Mouse (Mus musculus) monocyte, adult 2 months (primary cell): ENCODE measurements around the gene Grin1.

Experiments
- DNase-seq, 2 experiments: peaks; one replicate each; pipeline ENCODE4 v3.0.0; 2022; ENCODE audit warnings: low spot score in 2 of 2, low read depth in 1 of 2

The Grin1 gene

DNA sequence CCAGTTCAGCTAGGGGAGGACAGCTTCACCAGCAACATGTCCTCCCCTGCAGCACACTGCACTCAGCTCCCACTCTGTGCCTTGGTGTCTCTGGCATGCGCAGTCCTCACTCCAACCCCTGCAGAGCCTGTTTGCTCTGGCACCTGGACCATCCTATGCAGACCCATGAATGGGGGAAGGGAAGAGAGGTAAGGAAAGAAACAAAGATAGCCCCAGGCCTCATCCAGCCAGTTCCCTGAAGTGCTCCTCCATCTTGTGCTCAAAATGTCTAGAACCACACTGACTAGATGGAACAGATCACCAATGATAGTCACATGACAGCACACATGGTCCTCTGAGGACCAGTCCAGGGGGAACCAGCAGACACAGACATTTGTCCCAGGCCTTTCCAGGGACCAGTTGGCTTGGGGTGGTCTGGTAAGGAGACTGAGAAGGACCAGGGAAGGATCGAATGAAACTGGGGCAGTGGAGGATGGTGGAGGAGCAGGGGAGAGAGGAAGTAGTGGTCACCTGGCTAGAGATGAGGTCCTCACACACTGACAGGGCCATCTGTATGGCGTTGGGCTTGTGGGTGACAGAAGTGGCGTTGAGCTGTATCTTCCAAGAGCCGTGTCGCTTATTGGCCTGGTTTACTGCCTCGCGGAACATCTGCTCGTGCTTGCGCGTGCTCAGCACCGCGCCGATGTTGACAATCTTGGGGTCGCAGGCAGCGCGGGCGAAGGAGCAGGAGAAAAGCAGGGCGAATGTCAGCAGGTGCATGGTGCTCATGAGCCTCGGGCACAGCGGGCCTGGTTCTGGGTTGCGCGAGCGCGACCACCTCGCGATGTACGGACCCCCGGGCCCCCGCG lies 644 bp downstream of the Grin1 start:
- no peak for DNase-seq

DNA sequence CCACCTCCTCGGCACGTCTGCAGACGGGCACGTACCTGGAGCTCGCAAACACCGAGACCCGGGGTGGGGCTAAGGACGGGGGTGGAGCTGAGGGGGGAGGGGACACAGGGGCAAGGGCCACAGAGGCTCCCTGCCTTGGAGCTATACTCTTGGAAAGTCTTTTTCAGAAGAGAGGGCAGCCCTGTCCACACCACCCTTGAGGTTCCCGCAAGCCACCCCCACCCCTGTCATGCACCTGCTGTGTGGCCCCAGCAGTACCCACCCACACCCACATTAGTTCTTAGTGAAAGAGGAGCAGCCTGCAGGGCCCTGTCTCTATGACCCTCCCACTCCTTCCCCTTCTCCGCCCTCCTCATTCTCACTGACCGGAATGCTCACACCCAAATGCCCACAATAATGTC lies 7.5 kb downstream of the Grin1 start:
- no peak for DNase-seq

DNA sequence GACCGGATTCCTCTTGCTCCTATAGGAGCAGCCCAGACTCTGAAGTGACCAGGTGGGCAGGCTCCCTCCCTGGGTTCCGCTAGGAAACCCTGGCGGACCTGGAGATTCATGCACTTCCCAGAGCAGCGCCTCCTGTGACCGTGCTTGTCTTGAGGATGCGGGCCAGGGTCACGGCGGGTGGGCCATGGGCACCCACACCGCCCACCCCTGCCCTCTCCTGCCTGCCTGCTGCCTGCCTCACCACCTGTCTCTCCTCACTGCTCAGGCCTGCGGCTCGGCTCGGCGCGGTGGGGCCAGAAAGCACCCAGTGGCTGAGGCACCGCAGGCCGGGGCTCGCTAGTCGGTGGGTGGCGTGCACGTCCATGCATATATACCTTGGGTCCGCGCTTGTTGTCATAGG lies 8.0 kb downstream of the Grin1 start:
- no peak for DNase-seq

DNA sequence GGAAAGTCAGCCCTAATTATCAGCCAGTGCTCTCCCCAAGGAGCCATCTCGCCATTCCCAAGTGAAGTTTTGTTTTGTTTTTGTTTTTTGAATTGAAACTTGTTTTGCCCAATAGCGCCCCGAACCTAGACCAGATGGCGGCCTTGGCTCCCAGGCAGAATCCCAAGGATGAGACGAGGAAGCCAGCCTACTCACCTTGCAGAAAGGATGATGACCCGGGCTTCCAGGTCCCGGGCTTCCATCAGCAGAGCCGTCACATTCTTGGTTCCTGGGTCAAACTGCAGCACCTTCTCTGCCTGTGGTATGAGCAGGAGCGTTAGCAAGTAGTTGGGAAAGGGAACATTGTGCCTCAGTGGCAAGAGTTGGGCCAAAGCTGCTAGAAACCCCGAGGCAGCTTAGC lies 8.8 kb downstream of the Grin1 start:
- no peak for DNase-seq

DNA sequence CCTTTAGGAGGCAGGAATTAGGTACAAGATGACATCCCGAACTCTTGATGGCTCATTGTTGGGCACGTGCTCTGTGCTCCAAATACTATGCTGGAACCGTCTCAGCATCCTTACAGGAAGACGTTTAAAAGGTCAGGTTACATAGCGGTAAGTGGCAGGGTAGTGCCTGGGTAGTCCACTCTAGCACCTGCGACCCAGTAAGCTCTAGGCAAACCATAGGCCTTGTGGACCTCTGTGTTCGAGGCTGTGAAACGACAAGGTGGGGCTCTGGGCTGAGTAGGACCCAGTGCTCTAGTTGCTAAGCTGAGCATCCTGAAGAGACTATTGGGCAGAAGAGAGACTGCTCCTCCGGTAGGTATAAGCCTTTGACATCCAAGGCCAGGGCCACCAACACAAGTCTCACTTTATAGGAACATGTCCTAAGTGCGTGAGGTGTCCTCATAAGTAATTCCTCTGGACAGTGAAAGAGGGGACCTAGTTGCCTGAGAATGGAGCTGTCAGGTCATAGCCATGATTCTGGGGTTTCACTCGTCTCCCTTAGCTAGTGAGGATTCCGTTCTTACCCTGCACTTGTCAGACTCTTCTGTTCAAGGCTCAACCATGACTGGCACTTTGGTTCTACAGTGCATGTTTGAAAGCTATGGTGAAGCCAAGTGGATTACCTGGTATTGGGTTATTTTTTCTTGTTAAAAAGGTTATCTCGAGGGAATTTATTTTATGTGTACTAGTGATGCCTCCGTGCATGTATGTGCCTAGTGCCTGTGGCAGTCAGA lies 13.2 kb downstream of the Grin1 start:
- DNase-seq: no peak

DNA sequence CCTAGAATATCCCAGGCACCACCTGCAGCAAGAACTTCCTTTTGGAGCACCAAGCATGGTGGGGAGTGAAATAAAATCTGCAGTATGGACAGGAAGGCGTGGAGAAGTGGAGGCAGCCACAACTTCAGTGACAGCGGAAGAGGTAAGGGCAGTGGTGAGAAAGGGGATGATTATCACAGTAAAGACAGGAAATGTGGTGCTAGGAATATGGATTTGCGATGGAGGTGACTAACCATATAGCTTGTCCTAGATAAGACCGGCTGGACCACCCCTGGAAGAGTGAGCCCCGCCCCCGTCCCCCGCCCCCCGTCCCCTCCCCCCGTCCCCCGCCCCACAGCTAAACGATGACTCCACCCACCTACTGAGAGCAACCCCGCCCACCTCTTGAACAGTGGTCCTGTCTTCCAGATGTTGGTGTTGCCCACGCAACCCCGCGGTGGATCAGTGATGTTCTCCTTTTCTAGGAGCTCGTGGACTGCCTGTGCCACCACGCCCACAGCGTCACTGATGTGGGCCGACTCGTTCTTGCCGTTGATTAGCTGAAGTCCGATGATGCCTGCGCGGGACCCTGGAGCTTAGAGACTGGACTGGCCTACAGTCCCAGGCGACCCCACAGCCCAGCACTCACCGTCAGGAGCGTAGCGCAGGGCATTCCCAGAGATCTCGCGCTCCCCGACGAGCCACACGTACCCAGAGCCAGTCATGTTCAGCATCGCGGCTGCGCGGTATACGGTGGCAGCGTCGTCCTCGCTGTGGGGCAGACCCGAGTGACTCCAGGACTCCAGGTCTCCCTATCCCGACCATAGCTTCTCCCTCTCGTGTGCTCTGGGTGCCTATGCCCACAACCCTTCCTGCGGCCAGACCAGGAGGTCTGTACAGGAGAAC lies 14.1 kb downstream of the Grin1 start:
- DNase-seq: peak in 1 of 2 experiments; percentile 37

DNA sequence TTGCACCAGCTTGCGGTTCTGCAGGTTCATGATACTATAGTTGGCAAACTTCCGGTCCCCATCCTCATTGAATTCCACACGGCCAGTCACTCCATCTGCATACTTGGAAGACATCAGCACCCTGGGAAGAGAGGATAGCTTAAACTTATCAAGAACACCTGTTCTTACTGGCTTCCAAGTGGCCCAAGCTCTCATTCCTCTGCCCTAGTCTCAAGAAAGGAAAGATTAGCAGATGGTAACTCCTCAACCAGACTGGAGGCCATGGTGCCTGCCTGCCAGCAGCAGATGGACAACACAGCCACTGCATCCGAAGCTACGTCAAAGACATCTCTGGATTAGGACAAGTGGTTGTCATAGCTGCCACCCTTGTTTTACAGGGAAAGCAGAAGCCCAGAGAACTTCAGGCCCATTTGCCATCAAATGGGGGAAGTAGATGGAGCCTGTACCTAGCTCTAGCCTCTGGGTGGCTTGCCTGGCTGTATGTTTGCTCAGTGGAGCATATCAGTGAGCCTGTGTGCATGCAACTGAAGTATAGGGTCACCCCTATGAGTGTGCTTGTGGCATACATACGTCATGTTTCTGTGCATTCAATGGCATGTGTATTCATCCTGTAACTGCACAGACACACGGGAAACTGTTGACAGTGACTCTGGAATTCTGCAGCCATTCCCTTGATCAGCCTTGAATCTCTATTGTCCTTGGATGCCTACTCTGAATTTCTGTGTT lies 14.9 kb downstream of the Grin1 start:
- DNase-seq: no peak

DNA sequence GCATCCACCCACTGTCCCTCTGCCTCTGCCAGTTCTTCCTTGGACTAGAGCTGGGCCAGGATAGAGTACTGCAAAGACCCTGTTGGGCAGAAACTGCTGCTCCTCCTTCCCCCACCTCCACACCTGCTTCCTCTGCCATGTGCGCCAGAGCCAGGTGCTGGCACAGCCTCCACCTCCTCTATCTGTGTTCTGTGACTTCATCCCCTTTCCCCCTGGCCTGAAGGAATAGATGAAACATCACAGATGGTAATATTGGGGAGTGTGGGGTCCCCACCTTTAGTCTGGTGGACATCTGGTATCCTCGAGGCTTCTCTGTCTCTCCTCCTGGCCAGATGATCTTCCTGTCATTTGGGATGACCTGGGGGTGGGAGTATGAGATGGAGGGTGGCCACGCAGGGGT lies 15.5 kb downstream of the Grin1 start:
- no peak for DNase-seq

DNA sequence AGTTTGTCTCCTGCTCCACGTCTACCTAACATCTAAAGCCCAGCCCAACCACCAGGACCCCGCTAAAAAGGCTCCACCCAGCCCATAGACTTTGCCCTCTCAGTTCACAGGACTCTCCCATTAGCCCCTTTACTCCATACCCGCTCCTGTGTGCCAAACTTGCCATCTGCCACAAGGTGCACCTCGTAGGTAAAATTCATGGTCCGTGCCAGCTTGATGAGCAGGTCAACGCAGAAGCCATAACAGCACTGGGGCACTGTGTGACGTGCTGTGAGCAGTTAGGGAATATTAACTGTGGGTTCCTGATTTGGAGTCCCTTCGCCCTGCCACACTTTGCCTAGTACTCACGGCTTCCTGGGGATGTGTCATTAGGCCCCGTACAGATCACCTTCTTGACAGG lies 20.9 kb downstream of the Grin1 start:
- no peak for DNase-seq

DNA sequence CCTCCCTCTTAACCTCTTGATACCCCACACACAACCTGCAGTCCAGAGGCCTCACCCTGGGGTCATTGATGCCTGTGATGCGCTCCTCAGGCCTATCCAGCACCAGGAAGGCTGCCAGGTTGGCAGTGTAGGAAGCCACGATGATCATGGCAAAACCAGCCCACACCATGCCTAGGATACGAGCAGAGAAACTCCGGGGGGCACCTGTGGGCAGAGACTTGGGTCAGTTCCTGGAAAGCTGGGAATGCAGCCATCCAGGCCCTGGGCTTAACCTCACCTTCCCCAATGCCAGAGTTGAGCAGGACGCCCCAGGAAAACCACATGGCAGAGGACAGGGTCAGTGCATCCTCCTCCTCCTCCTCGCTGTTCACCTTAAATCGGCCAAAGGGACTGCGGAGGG lies 21.9 kb downstream of the Grin1 start:
- no peak for DNase-seq

DNA sequence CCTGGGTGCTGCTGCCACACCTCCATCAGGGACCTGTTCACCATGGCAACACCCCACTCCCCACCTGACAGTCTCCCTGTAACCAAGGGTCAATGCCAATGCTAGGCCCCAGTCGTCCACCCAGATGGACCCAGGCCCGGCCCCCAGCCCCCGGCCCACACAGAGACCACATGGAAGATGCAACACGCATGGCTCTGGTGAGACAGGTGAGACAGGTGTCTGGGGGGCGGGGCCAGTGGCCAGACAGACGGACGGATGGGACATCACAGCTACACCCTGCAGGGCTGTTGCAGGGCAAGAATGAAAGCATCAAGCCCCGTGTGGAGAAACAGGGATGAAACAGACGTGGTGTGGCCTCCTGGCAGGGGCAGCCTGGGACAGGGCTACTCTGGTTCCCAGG lies 25.3 kb downstream of the Grin1 start:
- DNase-seq: no peak

DNA sequence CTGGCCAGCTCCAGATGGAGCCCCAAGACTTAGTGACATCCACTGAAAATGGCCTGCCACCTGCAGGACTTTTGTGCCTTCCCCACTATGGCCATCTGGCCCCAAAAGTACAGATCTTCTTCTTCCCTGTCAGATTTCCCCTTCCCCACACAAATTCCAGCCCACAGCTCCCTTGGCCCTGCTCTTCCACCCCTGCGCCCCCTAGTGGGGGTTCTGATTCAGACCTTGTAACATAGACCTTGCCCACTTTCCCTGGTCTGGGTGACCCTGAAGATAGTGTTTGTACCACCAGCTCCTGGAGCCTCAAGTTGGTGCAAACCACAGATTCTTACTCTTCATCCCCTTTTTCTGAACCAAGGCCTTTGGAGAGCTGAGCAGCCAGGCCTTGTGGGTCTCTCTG lies 26.1 kb downstream of the Grin1 start:
- DNase-seq: peak in 1 of 2 experiments; percentile 57

DNA sequence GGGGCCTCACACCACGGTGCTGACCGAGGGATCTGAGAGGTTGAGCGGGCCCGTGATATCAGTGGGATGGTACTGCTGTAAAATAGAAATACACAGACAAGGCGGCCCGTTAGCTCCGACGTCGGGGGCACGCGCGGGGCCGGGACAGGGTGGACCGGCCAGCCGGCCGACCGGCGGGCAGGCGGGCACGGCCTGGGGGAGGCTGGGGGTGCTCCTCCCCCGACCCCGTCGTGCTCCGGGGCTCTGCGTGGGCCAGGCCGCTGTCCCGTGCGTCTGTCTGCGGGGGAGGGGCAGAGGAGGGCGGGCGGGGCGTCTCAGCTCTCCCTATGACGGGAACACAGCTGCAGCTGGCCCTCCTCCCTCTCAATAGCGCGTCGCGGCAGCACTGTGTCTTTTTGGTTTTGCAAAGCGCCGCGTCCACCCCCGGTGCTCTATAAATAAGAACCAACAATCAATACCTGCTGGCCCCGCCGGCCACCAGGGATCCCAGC lies 26.9 kb downstream of the Grin1 start:
- DNase-seq: no peak

DNA sequence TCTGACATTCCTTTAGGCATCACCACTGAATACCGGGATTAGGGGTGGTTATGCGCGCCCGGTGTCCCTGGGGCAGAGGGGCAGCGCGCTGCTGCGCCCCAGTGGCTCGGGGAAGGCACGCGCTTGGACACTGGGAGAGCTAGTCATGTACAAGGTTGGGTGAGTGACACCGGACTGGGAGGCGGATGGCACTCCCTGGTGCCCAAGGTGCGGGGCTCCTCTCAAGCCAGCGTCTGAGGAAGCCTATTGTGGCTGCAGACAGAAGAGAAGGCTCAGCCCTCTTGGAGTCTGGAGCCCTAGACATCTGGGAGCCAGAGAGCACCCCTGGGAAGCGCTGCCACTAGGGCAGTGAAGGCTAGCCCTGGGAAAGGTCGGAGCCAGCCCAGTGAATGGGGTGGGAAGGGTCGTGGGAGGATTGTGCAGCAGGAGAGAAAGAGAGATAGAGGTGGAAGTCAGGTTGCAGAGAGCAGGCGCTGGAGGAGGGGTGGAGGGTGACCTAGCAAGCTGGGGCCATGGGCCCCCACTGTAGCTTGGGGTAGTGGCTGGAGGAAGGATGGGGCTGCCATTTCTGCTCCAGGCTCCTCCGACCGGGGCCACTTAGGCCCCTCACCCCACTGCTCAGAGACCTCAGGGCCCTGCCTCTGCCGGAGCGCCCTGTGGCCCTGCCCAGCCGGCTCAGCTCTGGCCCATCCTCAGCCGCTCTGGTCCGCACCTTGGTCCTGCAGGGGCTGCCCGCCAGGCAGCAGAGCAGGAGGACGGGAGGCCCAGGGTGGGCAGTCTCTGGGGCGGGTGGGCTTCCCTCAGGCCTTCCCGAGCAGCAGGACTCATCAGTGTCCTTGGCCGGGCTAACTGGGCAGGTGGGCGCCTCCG lies 27.6 kb downstream of the Grin1 start:
- no peak for DNase-seq

DNA sequence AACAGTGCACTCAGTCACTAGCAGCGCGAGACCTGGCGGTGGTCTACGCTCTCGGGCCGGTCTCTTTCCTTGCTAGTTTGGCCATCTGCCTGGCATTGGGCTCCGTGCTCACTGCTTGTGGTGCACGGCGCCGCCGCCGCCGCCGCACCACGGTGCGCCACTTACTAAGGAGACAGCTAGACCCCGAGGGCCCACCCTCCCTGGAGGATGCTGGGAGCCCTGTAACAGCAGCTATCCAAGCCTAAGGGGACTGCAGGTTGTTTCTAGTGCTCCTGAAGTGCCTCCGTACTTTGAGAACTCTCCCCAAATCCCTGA lies 28.2 kb downstream of the Grin1 start:
- DNase-seq: no peak

DNA sequence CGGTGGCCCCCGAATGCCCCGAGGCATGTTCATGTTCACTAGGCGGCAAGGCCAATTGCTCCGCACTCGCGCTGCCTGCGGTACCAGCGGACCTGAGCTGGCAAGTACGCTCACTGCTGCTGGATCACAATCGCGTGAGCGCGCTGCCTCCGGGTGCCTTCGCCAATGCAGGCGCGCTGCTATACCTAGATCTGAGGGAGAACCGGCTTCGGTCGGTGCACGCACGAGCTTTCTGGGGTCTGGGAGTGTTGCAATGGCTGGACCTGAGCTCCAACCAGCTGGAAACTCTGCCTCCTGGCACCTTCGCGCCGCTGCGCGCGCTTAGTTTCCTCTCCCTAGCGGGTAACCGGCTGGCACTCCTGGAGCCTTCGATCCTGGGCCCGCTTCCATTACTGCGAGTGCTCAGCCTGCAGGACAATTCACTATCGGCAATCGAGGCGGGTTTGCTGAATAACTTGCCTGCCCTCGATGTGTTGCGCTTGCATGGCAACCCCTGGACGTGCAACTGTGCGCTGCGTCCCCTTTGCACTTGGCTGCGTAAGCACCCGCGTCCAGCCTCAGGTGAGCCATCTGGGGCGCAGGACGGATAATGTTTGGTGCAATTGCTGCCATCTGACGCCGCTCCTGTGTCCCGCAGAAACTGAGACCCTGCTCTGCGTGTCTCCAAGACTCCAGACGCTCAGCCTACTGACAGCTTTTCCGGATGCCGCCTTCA lies 28.7 kb downstream of the Grin1 start:
- DNase-seq: no peak

DNA sequence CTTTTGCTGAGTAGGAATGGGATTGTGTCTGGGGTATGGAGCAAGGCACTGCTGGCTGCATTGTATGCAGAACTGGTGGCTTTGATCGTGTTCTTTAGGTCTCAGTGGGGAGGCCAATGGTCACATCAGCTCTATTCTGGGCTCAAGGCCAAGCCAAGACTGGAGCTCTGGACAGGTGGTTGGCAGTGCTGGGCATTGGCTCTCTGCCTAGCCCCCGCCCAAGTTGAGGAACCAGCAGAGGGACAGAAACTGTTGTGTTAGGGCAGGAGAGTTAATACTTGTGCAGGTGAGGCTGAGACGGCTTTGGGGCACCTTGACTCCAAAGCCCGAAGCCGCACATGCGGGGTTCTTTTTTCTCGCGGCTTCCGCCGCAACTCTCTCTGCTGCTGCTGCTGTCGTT lies 29.3 kb downstream of the Grin1 start, which contains the start of gene Lrrc26:
Lrrc26 (plus strand) TSS at position 265 of the 400 bp plus-strand sequence.
- no peak for DNase-seq

DNA sequence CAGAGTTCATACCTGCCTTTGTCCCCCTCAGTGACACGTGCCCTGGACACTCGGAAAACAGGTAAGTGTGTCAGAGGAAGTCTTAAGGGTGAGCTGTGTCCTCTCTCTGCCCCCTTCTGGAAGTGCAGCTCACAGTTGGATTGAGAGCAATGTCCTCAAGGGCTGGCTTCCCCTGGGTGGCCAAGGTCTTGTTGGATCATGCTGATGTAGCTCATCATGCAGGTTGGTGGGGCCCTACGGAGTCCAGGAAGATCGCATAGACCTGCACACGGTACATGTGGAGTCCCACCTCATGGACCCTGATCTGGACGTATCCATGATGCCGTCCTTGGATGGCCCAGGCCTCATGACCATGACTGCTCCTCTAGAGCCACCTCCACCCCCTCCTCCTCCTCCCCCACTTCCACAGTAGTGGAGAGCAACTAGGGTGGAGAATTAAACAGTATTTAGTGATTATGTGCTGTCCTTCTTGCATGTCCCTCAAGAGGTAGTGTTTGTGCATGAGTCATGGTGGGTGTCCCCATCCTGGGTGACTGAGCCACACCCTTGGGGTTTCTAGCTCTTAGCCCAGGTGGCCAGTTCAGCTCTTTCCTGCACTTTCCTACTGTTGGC lies 30.1 kb downstream of the Grin1 start:
- DNase-seq: no peak
